Mouse (Mus musculus): Measurements from ENCODE around the gene Cyp3a11. TPM values are rescaled to one million over a fixed set of nuclear protein-coding genes. Genes with fewer than 3 reads are reported as not detected.
"Not testable (repeated sequence)": the region's sequence is repeated elsewhere in the genome, so short reads cannot be mapped to it uniquely, and the experiment has no call there.

Gene Cyp3a11
- polyA plus RNA-seq, 1 experiment from 2014 or later: not detected

GRCm38 (mm10) chr5:145867433-145867832 lies 12.3 kb downstream of the Cyp3a11 start:
- DNase-seq; ATAC-seq (ENCODE audit: low FRiP score, low TSS enrichment); H3K4me3 ChIP-seq (replicated peaks; ENCODE audit: low read depth, low read length); H3K4me2 ChIP-seq (ENCODE audit: low read length); H3K4me1 ChIP-seq (ENCODE audit: control insufficient read depth, insufficient read depth, low read length); H3K27ac ChIP-seq (replicated peaks; ENCODE audit: low read depth, low read length); H3K27me3 ChIP-seq (ENCODE audit: control insufficient read depth, insufficient read depth, low read length); H3K9ac ChIP-seq (replicated peaks; ENCODE audit: low read length); H3K36me3 ChIP-seq (ENCODE audit: control insufficient read depth, insufficient read depth, low read length): not testable (repeated sequence)
- H3K9me3 ChIP-seq (ENCODE audit: control insufficient read depth, low read length): peaks cover 28% of the 10 kb centered on the region

GRCm38 (mm10) chr5:145805796-145806195 lies 74.0 kb downstream of the Cyp3a11 start, which contains the start of gene Cyp3a44:
Cyp3a44 (minus strand) TSS chr5:145805874.
- H3K27me3 ChIP-seq (ENCODE audit: control insufficient read depth, insufficient read depth, low read length); H3K27ac ChIP-seq (replicated peaks; ENCODE audit: low read depth, low read length); H3K4me1 ChIP-seq (ENCODE audit: control insufficient read depth, insufficient read depth, low read length); H3K36me3 ChIP-seq (ENCODE audit: control insufficient read depth, insufficient read depth, low read length); H3K4me3 ChIP-seq (replicated peaks; ENCODE audit: low read depth, low read length); H3K4me2 ChIP-seq (ENCODE audit: low read length); DNase-seq; H3K9ac ChIP-seq (replicated peaks; ENCODE audit: low read length); ATAC-seq (ENCODE audit: low FRiP score, low TSS enrichment): not testable (repeated sequence)
- WGBS: 75% methylated on average over 2 of the region's 2 CpGs
- peaks cover 14% of the 10 kb centered on the region for H3K9me3 ChIP-seq (ENCODE audit: control insufficient read depth, low read length)

Other genes starting within 250 kb of the Cyp3a11 start
- gene Cyp3a41a, start 159.8 kb downstream of the Cyp3a11 start, polyA plus RNA-seq (2014; fragmentation: Nextera tagmentation; extraction: Ambion mirVana): not detected in 2 replicates
- gene Cyp3a44, start 74.1 kb downstream of the Cyp3a11 start, polyA plus RNA-seq (2014; fragmentation: Nextera tagmentation; extraction: Ambion mirVana): not detected in 2 replicates
- not detected in 2 replicates for gene Cyp3a25, start 129.7 kb upstream of the Cyp3a11 start, polyA plus RNA-seq (2014; fragmentation: Nextera tagmentation; extraction: Ambion mirVana)
- gene Cyp3a59, start 199.3 kb upstream of the Cyp3a11 start, polyA plus RNA-seq (2014; fragmentation: Nextera tagmentation; extraction: Ambion mirVana): not detected in 2 replicates

Measured in midbrain, embryonic 14.5 days (tissue).